Comparison of ENCODE assay signal across 8 mouse cellular contexts in genomic region chr1:178317275-178318001, GRCm38 (mm10). TPM values are rescaled to one million over a fixed set of nuclear protein-coding genes. Genes with fewer than 3 reads are reported as not detected.
DNase-seq lines count a peak whose midpoint lies in the region; ATAC-seq and TF ChIP-seq lines count a peak whose summit lies in the region.

No protein-coding gene starts in this region.

- H3K27ac ChIP-seq in cerebellum, adult 2 months (ENCODE audit: insufficient read depth, low read length): peak overlapping the region; percentile 7; the same call in 1 of the 2 replicates
- H3K27ac ChIP-seq in neural tube, embryonic 11.5 days (ENCODE audit: low read depth, low read length): peak overlapping the region; percentile 100
- H3K27ac ChIP-seq in limb, embryonic 12.5 days: peak overlapping the region; percentile 98; the same call in 1 of the 2 replicates
- H3K27ac ChIP-seq in stomach, postnatal 0 days (replicated peaks): peak overlapping the region; percentile 99

- H3K9me3 ChIP-seq in neural tube, embryonic 11.5 days (ENCODE audit: control insufficient read depth, low read length): no peaks in the 10 kb centered on the region
- no peaks in the 10 kb centered on the region for H3K9me3 ChIP-seq in limb, embryonic 12.5 days
- H3K9me3 ChIP-seq in stomach, postnatal 0 days (ENCODE audit: control insufficient read depth, low read length): no peaks in the 10 kb centered on the region

- no peak for TF ChIP-seq POLR2A in cerebellum, adult 2 months (IDR thresholded peaks at IDR 0.05; ENCODE audit: borderline replicate concordance, insufficient read depth, low read length)

- ATAC-seq in neural tube, embryonic 11.5 days (ENCODE audit: insufficient read depth, low FRiP score, low TSS enrichment): no peak
- ATAC-seq in limb, embryonic 12.5 days (ENCODE audit: insufficient number of reproducible peaks, insufficient read depth, low FRiP score, low TSS enrichment, low read depth): no peak
- no peak for ATAC-seq in stomach, postnatal 0 days (ENCODE audit: low FRiP score, low TSS enrichment)

- peak in 1 of 2 experiments; percentile 33 for DNase-seq in cerebellum, adult 2 months
- DNase-seq in cerebellum, postnatal 10 days: no peak
- no peak for DNase-seq in neural tube, embryonic 11.5 days (ENCODE audit: low spot score)
- DNase-seq in neural tube, embryonic 10.5 days (ENCODE audit: extremely low spot score, low spot score): no peak
- no peak for DNase-seq in stomach, postnatal 0 days (ENCODE audit: low spot score)
- no peak for DNase-seq in urinary bladder, postnatal 14 days (ENCODE audit: low spot score)
- DNase-seq in right cerebral cortex, postnatal 4 days: no peak

- no peaks in the 10 kb centered on the region for H3K27me3 ChIP-seq in cerebellum, adult 2 months (ENCODE audit: control insufficient read depth, insufficient read depth, low read length)
- no peaks in the 10 kb centered on the region for H3K27me3 ChIP-seq in neural tube, embryonic 11.5 days (ENCODE audit: control insufficient read depth, insufficient read depth, low read length)
- H3K27me3 ChIP-seq in limb, embryonic 12.5 days: no peaks in the 10 kb centered on the region
- no peaks in the 10 kb centered on the region for H3K27me3 ChIP-seq in stomach, postnatal 0 days (ENCODE audit: control insufficient read depth, insufficient read depth, low read length)

- H3K9ac ChIP-seq in neural tube, embryonic 11.5 days (ENCODE audit: low read length): peak overlapping the region; percentile 96
- peak overlapping the region; percentile 76 for H3K9ac ChIP-seq in limb, embryonic 12.5 days (replicated peaks)
- H3K9ac ChIP-seq in stomach, postnatal 0 days (ENCODE audit: low read length): peak overlapping the region; percentile 87

- H3K4me1 ChIP-seq in cerebellum, adult 2 months (ENCODE audit: control insufficient read depth, insufficient read depth, low read length): peaks cover 9% of the 10 kb centered on the region; the same call in 1 of the 2 replicates
- peaks cover 16% of the 10 kb centered on the region for H3K4me1 ChIP-seq in neural tube, embryonic 11.5 days (ENCODE audit: control insufficient read depth, insufficient read depth, low read length)
- peaks cover 26% of the 10 kb centered on the region for H3K4me1 ChIP-seq in limb, embryonic 12.5 days (replicated peaks)
- no peaks in the 10 kb centered on the region; the same call in 1 of the 2 replicates for H3K4me1 ChIP-seq in stomach, postnatal 0 days (replicated peaks; ENCODE audit: control insufficient read depth, insufficient read depth)

- TF ChIP-seq CTCF in cerebellum, adult 2 months (IDR thresholded peaks at IDR 0.05; ENCODE audit: borderline replicate concordance, insufficient read depth, low read depth, low read length): no peak
- no peak for TF ChIP-seq CTCF in stomach, postnatal 0 days (IDR thresholded peaks at IDR 0.05; ENCODE audit: low read depth)

- H3K4me2 ChIP-seq in neural tube, embryonic 11.5 days (ENCODE audit: low read depth): peak overlapping the region; percentile 76
- H3K4me2 ChIP-seq in limb, embryonic 12.5 days: peak overlapping the region; percentile 73
- peak overlapping the region; percentile 70 for H3K4me2 ChIP-seq in stomach, postnatal 0 days (replicated peaks; ENCODE audit: low read depth)

- H3K4me3 ChIP-seq in cerebellum, adult 2 months (replicated peaks; ENCODE audit: insufficient read depth, low read depth, low read length): peak overlapping the region; percentile 76
- peak overlapping the region; percentile 65 for H3K4me3 ChIP-seq in neural tube, embryonic 11.5 days (ENCODE audit: low read depth, low read length)
- H3K4me3 ChIP-seq in limb, embryonic 12.5 days (replicated peaks): peak overlapping the region; percentile 57
- H3K4me3 ChIP-seq in stomach, postnatal 0 days (ENCODE audit: low read depth, low read length): peak overlapping the region; percentile 60

- no peak for TF ChIP-seq EP300 in stomach, postnatal 0 days (optimal IDR thresholded peaks at IDR 0.05)

- H3K36me3 ChIP-seq in neural tube, embryonic 11.5 days (ENCODE audit: control insufficient read depth, insufficient read depth, low read length): peaks cover 2% of the 10 kb centered on the region; the same call in 1 of the 2 replicates
- H3K36me3 ChIP-seq in limb, embryonic 12.5 days: peaks cover 19% of the 10 kb centered on the region
- 0 out of 2 replicates have a peak, but pooled peaks cover 3% of the 10 kb centered on the region for H3K36me3 ChIP-seq in stomach, postnatal 0 days (ENCODE audit: control insufficient read depth, insufficient read depth, low read length)

- 5% methylated on average over 10 of the region's 10 CpGs for WGBS in cerebellum, adult 2 months
- WGBS in neural tube, embryonic 11.5 days: 58% methylated on average over 10 of the region's 10 CpGs
- WGBS in limb, embryonic 12.5 days: 53% methylated on average over 10 of the region's 10 CpGs
- WGBS in stomach, postnatal 0 days: 32% methylated on average over 10 of the region's 10 CpGs

RNA-seq across cellular contexts. Expression of gene Cox20, which starts 1.5 kb away (rescaled TPM):
- 97.7 and 99.4 TPM in 2 replicates for polyA plus RNA-seq in cerebellum, adult 2 months (2012; rRNA removed)
- 102 and 104 TPM in 2 replicates for polyA plus RNA-seq in neural tube, embryonic 11.5 days (2014; fragmentation: Nextera tagmentation; extraction: Ambion mirVana)
- polyA plus RNA-seq in limb, embryonic 12.5 days (2016; fragmentation: Nextera tagmentation; extraction: Ambion mirVana): 124 and 132 TPM in 2 replicates
- polyA plus RNA-seq in stomach, postnatal 0 days (2015; fragmentation: Nextera tagmentation; extraction: Ambion mirVana): 140 and 146 TPM in 2 replicates

RNA-seq across cellular contexts. Expression of gene Hnrnpu, which starts 20.2 kb away (rescaled TPM):
- polyA plus RNA-seq in cerebellum, adult 2 months (2012; rRNA removed): 365 and 383 TPM in 2 replicates
- polyA plus RNA-seq in neural tube, embryonic 11.5 days (2014; fragmentation: Nextera tagmentation; extraction: Ambion mirVana): 801 and 816 TPM in 2 replicates
- 869 and 872 TPM in 2 replicates for polyA plus RNA-seq in limb, embryonic 12.5 days (2016; fragmentation: Nextera tagmentation; extraction: Ambion mirVana)
- polyA plus RNA-seq in stomach, postnatal 0 days (2015; fragmentation: Nextera tagmentation; extraction: Ambion mirVana): 129 and 147 TPM in 2 replicates

Comparison
In these comparisons a context has a peak if more than half of its experiments do, and no peak if none do; other contexts are left out.
1. H3K27ac ChIP-seq: peak in every context shown above with its lines; median percentile 100 in neural tube, embryonic 11.5 days; 99 in stomach, postnatal 0 days; 98 in limb, embryonic 12.5 days; 7 in cerebellum, adult 2 months.